Mouse (Mus musculus): Measurements from ENCODE around the gene Cbr2.
"Not testable (repeated sequence)": the region's sequence is repeated elsewhere in the genome, so short reads cannot be mapped to it uniquely, and the experiment has no call there.

The Cbr2 gene

GRCm38 (mm10) chr11:120731858-120732680, at the start of gene Cbr2:
Gene Cbr2, minus strand, starts transcription at chr11:120732114.
- in situ Hi-C loops (cut with MboI, MseI) = no loop called here

- in situ Hi-C loops (cut with MboI, MseI) = not testable (repeated sequence)
These were observed 49.4 kb upstream of the Cbr2 start for GRCm38 (mm10) chr11:120781361-120781760.

- in situ Hi-C loops (cut with MboI, MseI) = no loop called here
These were observed 48.0 kb upstream of the Cbr2 start for GRCm38 (mm10) chr11:120779876-120780275.

GRCm38 (mm10) chr11:120777123-120777522, 45.2 kb upstream of the Cbr2 start:
- in situ Hi-C loops (cut with MboI, MseI) = no loop called here

GRCm38 (mm10) chr11:120775774-120776469, 44.0 kb upstream of the Cbr2 start:
- in situ Hi-C loops (cut with MboI, MseI) = no loop called here

- in situ Hi-C loops (cut with MboI, MseI) = no loop called here
These were observed 41.7 kb upstream of the Cbr2 start for GRCm38 (mm10) chr11:120773463-120774190.

- in situ Hi-C loops (cut with MboI, MseI) = no loop called here
These were observed 40.8 kb upstream of the Cbr2 start for GRCm38 (mm10) chr11:120772749-120773148.

- in situ Hi-C loops (cut with MboI, MseI) = loop anchor here (5.0 kb wide), 1 partner anchor 41 kb away; the partner anchor contains the start of gene Dcxr
These were observed 36.3 kb upstream of the Cbr2 start for GRCm38 (mm10) chr11:120768206-120768605.

GRCm38 (mm10) chr11:120767023-120767422, 35.1 kb upstream of the Cbr2 start:
- in situ Hi-C loops (cut with MboI, MseI) = loop anchor here (5.0 kb wide), 1 partner anchor 40 kb away; the partner anchor contains the start of gene Dcxr

GRCm38 (mm10) chr11:120763121-120763999, 31.4 kb upstream of the Cbr2 start:
- in situ Hi-C loops (cut with MboI, MseI) = not testable (repeated sequence)

- in situ Hi-C loops (cut with MboI, MseI) = not testable (repeated sequence)
These were observed 30.7 kb upstream of the Cbr2 start, which contains the start of gene Hmga1b for GRCm38 (mm10) chr11:120762672-120763041. Gene Hmga1b, plus strand, starts transcription at chr11:120762794.

- in situ Hi-C loops (cut with MboI, MseI) = no loop called here
These were observed 30.1 kb upstream of the Cbr2 start for GRCm38 (mm10) chr11:120761811-120762671.

- in situ Hi-C loops (cut with MboI, MseI) = no loop called here
These were observed 28.3 kb upstream of the Cbr2 start for GRCm38 (mm10) chr11:120760236-120760635.

GRCm38 (mm10) chr11:120751606-120752005, 19.7 kb upstream of the Cbr2 start:
- in situ Hi-C loops (cut with MboI, MseI) = no loop called here

GRCm38 (mm10) chr11:120749430-120749829, 17.5 kb upstream of the Cbr2 start:
- in situ Hi-C loops (cut with MboI, MseI) = no loop called here

GRCm38 (mm10) chr11:120747974-120748373, 16.1 kb upstream of the Cbr2 start:
- in situ Hi-C loops (cut with MboI, MseI) = no loop called here

GRCm38 (mm10) chr11:120744121-120744701, 12.3 kb upstream of the Cbr2 start:
- in situ Hi-C loops (cut with MboI, MseI) = no loop called here

GRCm38 (mm10) chr11:120740981-120741380, 9.1 kb upstream of the Cbr2 start:
- in situ Hi-C loops (cut with MboI, MseI) = no loop called here

GRCm38 (mm10) chr11:120736424-120736823, 4.5 kb upstream of the Cbr2 start:
- in situ Hi-C loops (cut with MboI, MseI) = no loop called here

GRCm38 (mm10) chr11:120733521-120733920, 1.6 kb upstream of the Cbr2 start:
- in situ Hi-C loops (cut with MboI, MseI) = no loop called here
